Mouse (Mus musculus): Measurements from ENCODE around the gene Trim8. TPM values are rescaled to one million over a fixed set of nuclear protein-coding genes. Genes with fewer than 3 reads are reported as not detected.
A peak's percentile ranks its signal among the peaks of the same experiment; 100 is the strongest.

Gene Trim8
- polyA plus RNA-seq, 1 experiment from 2014 or later = 15.2 TPM

- H3K27ac ChIP-seq = peak overlapping the region; percentile 96
- peaks cover 64% of the 10 kb centered on the region for H3K4me1 ChIP-seq
- H3K36me3 ChIP-seq = peaks cover 31% of the 10 kb centered on the region
- DNase-seq (ENCODE audit: low spot score) = peak; percentile 75
- H3K4me3 ChIP-seq = peak overlapping the region; percentile 72
- under 1% methylated on average over 53 of the region's 53 CpGs for WGBS
- no peaks in the 10 kb centered on the region for H3K27me3 ChIP-seq (ENCODE audit: low read depth, poor library complexity, severe bottlenecking)
- H3K9me3 ChIP-seq (replicated peaks) = no peaks in the 10 kb centered on the region
Measured at GRCm38 (mm10) chr19:46502471-46503166, 1.1 kb downstream of the Trim8 start.

GRCm38 (mm10) chr19:46503351-46504084 is 2.0 kb downstream of the Trim8 start:
- H3K9me3 ChIP-seq (replicated peaks) = no peaks in the 10 kb centered on the region
- peak overlapping the region; percentile 72 for H3K4me3 ChIP-seq
- peak overlapping the region; percentile 96 for H3K27ac ChIP-seq
- H3K27me3 ChIP-seq (ENCODE audit: low read depth, poor library complexity, severe bottlenecking) = no peaks in the 10 kb centered on the region
- H3K36me3 ChIP-seq = peaks cover 40% of the 10 kb centered on the region
- peaks cover 71% of the 10 kb centered on the region for H3K4me1 ChIP-seq
- WGBS = 0% methylated on average over 21 of the region's 21 CpGs
- DNase-seq (ENCODE audit: low spot score) = peak; percentile 63

GRCm38 (mm10) chr19:46504085-46504552 is 2.6 kb downstream of the Trim8 start:
- Histone ChIP-seq H3K27ac (peak overlapping the region; percentile 96), H3K36me3 (peaks cover 46% of the 10 kb centered on the region), H3K4me1 (peaks cover 73% of the 10 kb centered on the region), H3K9me3 (replicated peaks) (no peaks in the 10 kb centered on the region), H3K27me3 (ENCODE audit: low read depth, poor library complexity, severe bottlenecking) (no peaks in the 10 kb centered on the region), H3K4me3 (peak overlapping the region; percentile 72)
- 11% methylated on average over 4 of the region's 4 CpGs for WGBS
- no peak for DNase-seq (ENCODE audit: low spot score)

GRCm38 (mm10) chr19:46504822-46505417 is 3.4 kb downstream of the Trim8 start:
- H3K27ac ChIP-seq = peak overlapping the region; percentile 96
- H3K9me3 ChIP-seq (replicated peaks) = no peaks in the 10 kb centered on the region
- peaks cover 54% of the 10 kb centered on the region for H3K36me3 ChIP-seq
- H3K4me3 ChIP-seq = peak overlapping the region; percentile 72
- DNase-seq (ENCODE audit: low spot score) = no peak
- H3K27me3 ChIP-seq (ENCODE audit: low read depth, poor library complexity, severe bottlenecking) = no peaks in the 10 kb centered on the region
- 69% methylated on average over 9 of the region's 9 CpGs for WGBS
- H3K4me1 ChIP-seq = peaks cover 77% of the 10 kb centered on the region

- Histone ChIP-seq H3K36me3 (peaks cover 61% of the 10 kb centered on the region), H3K4me3 (peak overlapping the region; percentile 72), H3K27me3 (ENCODE audit: low read depth, poor library complexity, severe bottlenecking) (no peaks in the 10 kb centered on the region), H3K27ac (peak overlapping the region; percentile 51), H3K4me1 (peaks cover 77% of the 10 kb centered on the region), H3K9me3 (replicated peaks) (no peaks in the 10 kb centered on the region)
- 83% methylated on average over 8 of the region's 8 CpGs for WGBS
- no peak for DNase-seq (ENCODE audit: low spot score)
Measured at GRCm38 (mm10) chr19:46505646-46506371, 4.3 kb downstream of the Trim8 start.

- peak overlapping the region; percentile 72; the same call in 1 of the 2 replicates for H3K4me3 ChIP-seq
- peaks cover 64% of the 10 kb centered on the region for H3K36me3 ChIP-seq
- no peaks in the 10 kb centered on the region for H3K27me3 ChIP-seq (ENCODE audit: low read depth, poor library complexity, severe bottlenecking)
- 92% methylated on average over 3 of the region's 3 CpGs for WGBS
- H3K4me1 ChIP-seq = peaks cover 75% of the 10 kb centered on the region
- DNase-seq (ENCODE audit: low spot score) = no peak
- no peaks in the 10 kb centered on the region for H3K9me3 ChIP-seq (replicated peaks)
- H3K27ac ChIP-seq = peak overlapping the region; percentile 51; the same call in 1 of the 2 replicates
Measured at GRCm38 (mm10) chr19:46506372-46506717, 4.8 kb downstream of the Trim8 start.

GRCm38 (mm10) chr19:46507181-46507581 is 5.7 kb downstream of the Trim8 start:
- Histone ChIP-seq H3K9me3 (replicated peaks) (no peaks in the 10 kb centered on the region), H3K4me1 (peaks cover 72% of the 10 kb centered on the region), H3K27me3 (ENCODE audit: low read depth, poor library complexity, severe bottlenecking) (no peaks in the 10 kb centered on the region), H3K4me3 (no peak overlapping the region), H3K27ac (peak overlapping the region; percentile 51; the same call in 1 of the 2 replicates), H3K36me3 (peaks cover 72% of the 10 kb centered on the region)
- DNase-seq (ENCODE audit: low spot score) = no peak
- WGBS = 78% methylated on average over 8 of the region's 8 CpGs

- 0 out of 2 replicates have a peak overlapping the region, but pooled peaks have one; percentile 1 for H3K27ac ChIP-seq
Measured at GRCm38 (mm10) chr19:46507806-46508205, 6.3 kb downstream of the Trim8 start.

GRCm38 (mm10) chr19:46508738-46509137 is 7.2 kb downstream of the Trim8 start:
- no peak for DNase-seq (ENCODE audit: low spot score)
- WGBS = 16% methylated on average over 3 of the region's 3 CpGs
- Histone ChIP-seq H3K27me3 (ENCODE audit: low read depth, poor library complexity, severe bottlenecking) (no peaks in the 10 kb centered on the region), H3K36me3 (peaks cover 88% of the 10 kb centered on the region), H3K4me3 (no peak overlapping the region), H3K4me1 (peaks cover 56% of the 10 kb centered on the region), H3K9me3 (replicated peaks) (no peaks in the 10 kb centered on the region), H3K27ac (peak overlapping the region; percentile 4; the same call in 1 of the 2 replicates)

More at GRCm38 (mm10) chr19:46507806-46508205, 6.3 kb downstream of the Trim8 start:
- 89% methylated on average over 1 of the region's 1 CpGs for WGBS
- Histone ChIP-seq H3K27me3 (ENCODE audit: low read depth, poor library complexity, severe bottlenecking) (no peaks in the 10 kb centered on the region), H3K4me1 (peaks cover 65% of the 10 kb centered on the region), H3K36me3 (peaks cover 79% of the 10 kb centered on the region), H3K4me3 (no peak overlapping the region), H3K9me3 (replicated peaks) (no peaks in the 10 kb centered on the region)
- DNase-seq (ENCODE audit: low spot score) = no peak

- H3K4me3 ChIP-seq = no peak overlapping the region
- WGBS = 71% methylated on average over 3 of the region's 3 CpGs
- no peaks in the 10 kb centered on the region for H3K27me3 ChIP-seq (ENCODE audit: low read depth, poor library complexity, severe bottlenecking)
- H3K9me3 ChIP-seq (replicated peaks) = no peaks in the 10 kb centered on the region
- no peak for DNase-seq (ENCODE audit: low spot score)
- H3K4me1 ChIP-seq = peaks cover 51% of the 10 kb centered on the region
- peaks cover 93% of the 10 kb centered on the region for H3K36me3 ChIP-seq
- peak overlapping the region; percentile 4; the same call in 1 of the 2 replicates for H3K27ac ChIP-seq
Measured at GRCm38 (mm10) chr19:46509202-46509601, 7.7 kb downstream of the Trim8 start.

- no peaks in the 10 kb centered on the region for H3K27me3 ChIP-seq (ENCODE audit: low read depth, poor library complexity, severe bottlenecking)
- DNase-seq (ENCODE audit: low spot score) = no peak
- H3K4me3 ChIP-seq = no peak overlapping the region
- WGBS = 83% methylated on average over 4 of the region's 4 CpGs
- H3K9me3 ChIP-seq (replicated peaks) = no peaks in the 10 kb centered on the region
- peaks cover 46% of the 10 kb centered on the region for H3K4me1 ChIP-seq
- peaks cover 95% of the 10 kb centered on the region for H3K36me3 ChIP-seq
- H3K27ac ChIP-seq = no peak overlapping the region
Measured at GRCm38 (mm10) chr19:46509736-46510135, 8.2 kb downstream of the Trim8 start.

GRCm38 (mm10) chr19:46510401-46510800 is 8.9 kb downstream of the Trim8 start:
- peaks cover 39% of the 10 kb centered on the region for H3K4me1 ChIP-seq
- 91% methylated on average over 5 of the region's 5 CpGs for WGBS
- peaks cover 95% of the 10 kb centered on the region for H3K36me3 ChIP-seq
- no peaks in the 10 kb centered on the region for H3K9me3 ChIP-seq (replicated peaks)
- H3K27me3 ChIP-seq (ENCODE audit: low read depth, poor library complexity, severe bottlenecking) = no peaks in the 10 kb centered on the region
- no peak overlapping the region for H3K27ac ChIP-seq
- no peak overlapping the region for H3K4me3 ChIP-seq
- DNase-seq (ENCODE audit: low spot score) = no peak

Data from limb, embryonic 10.5 days (tissue).